Mouse (Mus musculus): ENCODE results near the gene Gli2. TPM values are rescaled to one million over a fixed set of nuclear protein-coding genes. Genes with fewer than 3 reads are reported as not detected.
A peak's percentile ranks its signal among the peaks of the same experiment; 100 is the strongest.

The Gli2 gene
- polyA plus RNA-seq, 1 experiment from 2014 or later: 5.6 TPM

DNA sequence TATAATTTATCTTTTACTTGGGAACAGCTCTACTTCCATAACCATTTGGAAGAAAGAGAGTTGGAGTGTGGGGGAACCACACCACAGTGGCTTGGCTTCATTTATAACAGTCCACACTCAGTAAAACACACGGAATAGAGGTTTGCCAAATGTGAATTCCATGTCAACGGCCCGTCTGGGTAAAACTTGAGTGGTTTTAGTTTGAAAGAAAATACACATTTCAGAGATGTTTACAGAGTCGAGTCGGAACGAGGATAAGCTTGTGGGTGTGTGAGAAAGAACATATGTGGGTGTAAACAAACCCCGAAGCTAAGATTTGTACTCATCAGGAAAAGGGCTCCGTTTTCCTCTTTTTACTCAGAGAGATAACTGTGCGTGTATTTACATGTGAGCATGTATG, 145.8 kb downstream of the Gli2 start:
- Histone ChIP-seq H3K4me1 (peaks cover 56% of the 10 kb centered on the region), H3K27me3 (0 out of 2 replicates have a peak, but pooled peaks cover 5% of the 10 kb centered on the region), H3K36me3 (ENCODE audit: poor library complexity, severe bottlenecking) (no peaks in the 10 kb centered on the region), H3K9ac (no peak overlapping the region), H3K4me2 (no peak overlapping the region), H3K9me3 (replicated peaks) (no peaks in the 10 kb centered on the region), H3K4me3 (no peak overlapping the region), H3K27ac (no peak overlapping the region)
- WGBS: 88% methylated on average over 9 of the region's 9 CpGs
- no peak for ATAC-seq

DNA sequence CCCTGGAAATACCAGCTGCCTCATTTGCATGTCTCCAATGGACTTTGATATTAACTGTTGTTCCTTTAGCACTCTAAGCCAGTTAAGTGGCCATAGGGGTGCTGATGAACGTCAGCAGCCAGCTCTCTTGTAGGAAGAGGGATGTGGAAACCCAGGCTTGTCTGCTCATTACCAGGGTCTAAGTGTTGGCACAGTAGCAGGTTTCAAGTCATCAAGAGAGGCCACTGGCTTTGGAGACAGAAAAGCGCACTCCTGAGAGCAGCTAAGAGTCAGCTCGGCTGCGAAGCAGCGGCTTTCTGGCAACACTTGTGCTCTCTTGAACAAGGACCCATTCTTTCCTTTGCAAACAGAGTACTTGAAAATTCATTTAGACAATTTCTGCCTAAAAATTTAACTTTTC, 148.1 kb downstream of the Gli2 start:
- 50% methylated on average over 5 of the region's 5 CpGs for WGBS
- no peak overlapping the region for H3K9ac ChIP-seq
- peak; percentile 11; the same call in 1 of the 2 replicates for ATAC-seq
- no peaks in the 10 kb centered on the region for H3K9me3 ChIP-seq (replicated peaks)
- no peak overlapping the region for H3K4me2 ChIP-seq
- no peaks in the 10 kb centered on the region for H3K36me3 ChIP-seq (ENCODE audit: poor library complexity, severe bottlenecking)
- no peak overlapping the region for H3K4me3 ChIP-seq
- 0 out of 2 replicates have a peak, but pooled peaks cover 5% of the 10 kb centered on the region for H3K27me3 ChIP-seq
- H3K27ac ChIP-seq: peak overlapping the region; percentile 28; the same call in 1 of the 2 replicates
- peaks cover 49% of the 10 kb centered on the region for H3K4me1 ChIP-seq

DNA sequence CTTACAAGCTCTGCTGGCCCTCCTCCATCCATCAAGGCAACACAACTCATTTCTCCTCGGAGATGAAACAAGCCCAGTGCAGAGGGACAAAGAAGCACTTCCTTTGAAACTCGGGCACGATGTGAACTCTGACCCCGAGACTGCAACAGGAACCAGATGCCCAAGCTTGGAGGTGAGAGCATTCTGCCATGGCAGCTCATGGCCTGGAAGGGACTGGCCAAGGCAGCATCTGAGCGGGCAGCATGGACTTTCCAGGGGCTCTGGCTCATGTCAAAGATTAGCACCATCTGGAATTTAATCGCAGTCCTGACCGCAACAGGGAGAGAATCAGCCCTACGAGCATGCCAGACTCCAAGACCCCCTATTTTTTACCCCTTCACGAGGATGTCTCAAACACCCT, 148.5 kb downstream of the Gli2 start:
- peak overlapping the region; percentile 28; the same call in 1 of the 2 replicates for H3K27ac ChIP-seq

DNA sequence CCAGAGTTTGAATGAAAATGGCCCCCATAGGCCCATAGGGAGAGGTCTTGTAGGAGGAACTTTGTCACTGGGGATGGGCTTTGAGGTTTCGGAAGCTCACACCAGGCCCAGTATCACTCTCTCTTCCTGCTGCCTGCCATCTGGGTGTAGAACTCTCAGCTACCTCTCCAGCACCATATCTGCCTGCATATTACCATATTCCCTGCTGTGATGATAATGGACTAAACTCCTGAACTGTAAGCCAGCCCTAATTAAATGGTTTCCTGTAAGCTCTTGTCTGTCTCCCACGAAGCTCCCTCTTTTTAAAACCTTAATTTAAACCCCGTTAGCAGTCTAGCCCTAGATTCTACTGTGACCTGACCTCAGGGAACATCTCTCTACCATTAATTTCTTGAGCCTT, 149.0 kb downstream of the Gli2 start:
- H3K9ac ChIP-seq: no peak overlapping the region
- ATAC-seq: no peak; the same call in 1 of the 2 replicates
- no peaks in the 10 kb centered on the region for H3K9me3 ChIP-seq (replicated peaks)
- H3K4me3 ChIP-seq: no peak overlapping the region
- H3K4me1 ChIP-seq: peaks cover 40% of the 10 kb centered on the region
- no peak overlapping the region for H3K4me2 ChIP-seq
- 38% methylated on average over 3 of the region's 3 CpGs for WGBS
- H3K27me3 ChIP-seq: 0 out of 2 replicates have a peak, but pooled peaks cover 5% of the 10 kb centered on the region
- no peaks in the 10 kb centered on the region for H3K36me3 ChIP-seq (ENCODE audit: poor library complexity, severe bottlenecking)
- H3K27ac ChIP-seq: no peak overlapping the region

More for the DNA sequence above, 148.5 kb downstream of the Gli2 start:
- 44% methylated on average over 9 of the region's 9 CpGs for WGBS
- H3K4me2 ChIP-seq: no peak overlapping the region
- H3K4me1 ChIP-seq: peaks cover 45% of the 10 kb centered on the region
- 0 out of 2 replicates have a peak, but pooled peaks cover 5% of the 10 kb centered on the region for H3K27me3 ChIP-seq
- peak; percentile 11; the same call in 1 of the 2 replicates for ATAC-seq
- no peak overlapping the region for H3K9ac ChIP-seq
- H3K36me3 ChIP-seq (ENCODE audit: poor library complexity, severe bottlenecking): no peaks in the 10 kb centered on the region
- no peak overlapping the region for H3K4me3 ChIP-seq
- H3K9me3 ChIP-seq (replicated peaks): no peaks in the 10 kb centered on the region

DNA sequence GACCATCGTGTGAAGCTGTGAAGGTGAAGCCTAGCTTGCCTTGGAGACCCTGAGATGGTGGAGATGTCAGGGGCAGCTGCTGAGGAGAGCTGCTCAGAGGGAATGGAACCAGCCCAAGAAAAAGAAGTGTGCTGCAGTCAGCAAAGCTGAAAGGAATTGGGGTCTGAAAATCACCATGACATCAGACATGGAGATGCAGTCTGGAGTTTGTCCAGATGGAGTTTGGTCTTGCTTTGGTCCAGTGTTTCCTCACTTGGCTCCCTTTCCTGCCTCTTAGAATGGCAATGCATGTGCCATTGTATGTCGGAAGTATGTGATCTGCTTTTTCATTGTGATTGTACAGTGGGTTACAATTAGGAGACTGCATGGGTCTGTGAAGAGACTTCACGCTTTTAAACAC, 149.7 kb downstream of the Gli2 start:
- Histone ChIP-seq H3K36me3 (ENCODE audit: poor library complexity, severe bottlenecking) (no peaks in the 10 kb centered on the region), H3K27me3 (no peaks in the 10 kb centered on the region), H3K4me2 (no peak overlapping the region), H3K9ac (no peak overlapping the region), H3K9me3 (replicated peaks) (no peaks in the 10 kb centered on the region), H3K4me3 (no peak overlapping the region), H3K4me1 (peaks cover 35% of the 10 kb centered on the region), H3K27ac (no peak overlapping the region)
- 89% methylated on average over 3 of the region's 3 CpGs for WGBS
- no peak for ATAC-seq

DNA sequence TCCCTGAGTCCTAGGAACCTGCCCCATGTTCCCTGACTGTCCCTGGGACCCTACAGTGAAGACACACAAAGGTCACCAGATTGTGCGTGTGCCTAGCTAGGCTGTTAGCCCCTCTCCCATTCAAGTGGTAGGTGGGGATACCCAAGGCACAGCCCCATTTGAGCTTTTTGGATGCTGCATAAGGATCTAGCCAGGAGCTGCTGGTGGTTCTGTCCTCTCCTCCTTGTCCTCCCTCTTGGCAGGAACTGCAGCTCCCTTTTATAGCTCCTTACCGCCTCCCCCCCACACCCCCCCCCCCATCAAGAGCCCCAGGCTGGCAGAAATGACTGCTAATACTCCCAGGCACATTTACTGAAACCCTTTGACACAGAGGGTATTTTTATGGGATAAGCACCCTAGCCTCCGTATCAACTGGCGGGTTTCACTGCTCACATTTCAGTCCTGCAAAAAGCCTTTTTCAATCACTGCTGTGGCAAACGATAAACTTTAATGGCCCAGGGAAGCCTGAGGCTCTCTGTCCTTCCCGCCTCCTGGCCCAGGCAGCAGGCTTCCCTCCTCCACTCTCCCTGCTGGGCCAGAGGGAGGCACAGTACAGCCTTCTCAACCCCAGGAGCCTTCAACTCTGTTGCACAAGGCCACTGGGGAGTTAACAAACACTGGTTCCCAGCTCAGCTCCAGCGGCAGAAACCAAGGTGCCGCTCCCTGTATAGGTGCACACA, 151.4 kb downstream of the Gli2 start:
- ATAC-seq: peak; percentile 42; the same call in 1 of the 2 replicates
- 29% methylated on average over 8 of the region's 8 CpGs for WGBS
- Histone ChIP-seq H3K9me3 (replicated peaks) (no peaks in the 10 kb centered on the region), H3K4me3 (no peak overlapping the region), H3K9ac (0 out of 2 replicates have a peak overlapping the region, but pooled peaks have one; percentile 16), H3K4me2 (no peak overlapping the region), H3K36me3 (ENCODE audit: poor library complexity, severe bottlenecking) (no peaks in the 10 kb centered on the region), H3K4me1 (peaks cover 35% of the 10 kb centered on the region), H3K27me3 (no peaks in the 10 kb centered on the region), H3K27ac (no peak overlapping the region)

DNA sequence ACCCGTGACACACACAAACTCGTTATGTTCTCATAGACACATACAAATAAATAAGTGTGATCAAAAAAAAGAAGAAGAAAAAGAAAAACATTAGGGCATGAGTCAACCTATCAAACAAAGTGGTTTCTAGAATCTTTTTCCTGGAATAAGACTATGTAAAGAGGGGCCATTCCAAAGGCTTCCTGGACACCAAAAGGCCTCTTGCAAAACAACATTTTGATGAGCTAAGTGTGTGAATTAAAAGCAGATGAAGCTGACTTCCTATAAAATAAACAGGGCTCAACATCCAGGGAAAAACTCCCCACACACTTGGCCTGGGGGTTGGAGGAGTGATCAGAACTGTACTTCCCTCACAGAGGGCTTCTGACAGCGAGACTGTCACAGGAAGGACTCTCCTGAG, 155.1 kb downstream of the Gli2 start:
- H3K36me3 ChIP-seq (ENCODE audit: poor library complexity, severe bottlenecking): no peaks in the 10 kb centered on the region
- H3K27me3 ChIP-seq: no peaks in the 10 kb centered on the region
- peaks cover 18% of the 10 kb centered on the region for H3K4me1 ChIP-seq
- ATAC-seq: no peak
- no peaks in the 10 kb centered on the region for H3K9me3 ChIP-seq (replicated peaks)
- H3K27ac ChIP-seq: no peak overlapping the region
- 89% methylated on average over 3 of the region's 3 CpGs for WGBS
- H3K4me2 ChIP-seq: no peak overlapping the region
- no peak overlapping the region for H3K9ac ChIP-seq
- no peak overlapping the region for H3K4me3 ChIP-seq

DNA sequence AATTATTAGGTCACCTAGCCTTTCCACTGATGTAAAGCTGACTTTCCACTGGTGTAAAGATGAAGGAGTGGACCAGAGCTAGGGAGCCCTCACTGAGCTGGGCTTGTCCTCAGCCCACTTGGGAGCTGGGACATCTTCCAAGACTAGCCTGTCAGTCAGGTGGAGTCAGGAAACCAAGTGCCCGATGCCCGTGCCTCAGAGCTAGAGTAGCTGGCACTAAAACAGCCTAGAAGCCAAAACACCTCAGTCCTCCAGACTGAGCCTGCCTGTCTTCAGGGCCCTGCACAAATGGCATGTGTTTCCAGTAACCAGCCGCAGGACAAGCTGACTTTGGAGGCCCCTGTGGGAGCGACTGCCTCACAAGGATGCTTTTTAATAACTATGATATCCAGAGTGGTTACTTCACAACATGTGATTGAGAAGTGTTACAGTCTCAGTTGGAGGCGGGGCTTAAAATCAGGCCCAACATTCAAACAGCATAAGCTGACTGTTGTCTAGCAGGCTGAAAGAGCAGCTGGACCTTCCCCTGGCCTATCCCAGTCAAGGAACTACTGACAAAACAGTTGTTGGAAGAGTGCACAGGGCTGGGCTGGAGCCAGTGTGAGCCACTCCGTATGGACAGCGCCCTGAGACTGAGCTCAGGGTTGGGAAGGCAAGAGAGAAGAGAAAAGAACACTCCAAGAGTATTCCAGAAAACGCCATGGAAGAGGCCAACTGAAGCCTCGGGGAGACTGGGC, 158.2 kb downstream of the Gli2 start:
- Histone ChIP-seq H3K4me1 (peaks cover 20% of the 10 kb centered on the region), H3K27ac (no peak overlapping the region), H3K4me2 (no peak overlapping the region), H3K9ac (no peak overlapping the region), H3K4me3 (no peak overlapping the region), H3K36me3 (ENCODE audit: poor library complexity, severe bottlenecking) (no peaks in the 10 kb centered on the region), H3K9me3 (replicated peaks) (no peaks in the 10 kb centered on the region), H3K27me3 (peaks cover 4% of the 10 kb centered on the region; the same call in 1 of the 2 replicates)
- 82% methylated on average over 9 of the region's 9 CpGs for WGBS
- no peak for ATAC-seq

DNA sequence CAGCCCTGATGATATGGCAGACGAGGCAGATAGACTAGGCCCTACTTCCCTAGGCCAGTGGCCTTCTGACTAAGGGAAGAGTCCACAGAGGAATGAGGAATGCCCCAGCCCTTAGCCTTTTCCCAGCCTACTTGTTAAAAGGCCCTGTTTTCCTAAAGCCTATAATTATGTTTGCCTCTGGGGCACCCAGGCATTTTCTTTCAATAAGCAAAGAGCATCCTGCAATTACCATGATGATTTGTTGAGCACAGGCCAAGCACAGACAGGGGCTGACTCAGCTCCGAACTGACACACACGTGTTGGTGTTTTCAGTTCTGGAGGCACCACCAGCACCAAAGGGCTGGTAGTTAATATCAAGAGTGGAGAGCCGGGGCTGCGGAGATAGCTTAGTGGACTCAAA, 162.0 kb downstream of the Gli2 start:
- no peak overlapping the region for H3K27ac ChIP-seq
- WGBS: 43% methylated on average over 5 of the region's 5 CpGs
- peaks cover 27% of the 10 kb centered on the region for H3K4me1 ChIP-seq
- H3K9me3 ChIP-seq (replicated peaks): no peaks in the 10 kb centered on the region
- H3K9ac ChIP-seq: no peak overlapping the region
- H3K4me2 ChIP-seq: no peak overlapping the region
- H3K4me3 ChIP-seq: no peak overlapping the region
- no peak for ATAC-seq
- peaks cover 4% of the 10 kb centered on the region; the same call in 1 of the 2 replicates for H3K27me3 ChIP-seq
- H3K36me3 ChIP-seq (ENCODE audit: poor library complexity, severe bottlenecking): peaks cover 7% of the 10 kb centered on the region; the same call in 1 of the 2 replicates

DNA sequence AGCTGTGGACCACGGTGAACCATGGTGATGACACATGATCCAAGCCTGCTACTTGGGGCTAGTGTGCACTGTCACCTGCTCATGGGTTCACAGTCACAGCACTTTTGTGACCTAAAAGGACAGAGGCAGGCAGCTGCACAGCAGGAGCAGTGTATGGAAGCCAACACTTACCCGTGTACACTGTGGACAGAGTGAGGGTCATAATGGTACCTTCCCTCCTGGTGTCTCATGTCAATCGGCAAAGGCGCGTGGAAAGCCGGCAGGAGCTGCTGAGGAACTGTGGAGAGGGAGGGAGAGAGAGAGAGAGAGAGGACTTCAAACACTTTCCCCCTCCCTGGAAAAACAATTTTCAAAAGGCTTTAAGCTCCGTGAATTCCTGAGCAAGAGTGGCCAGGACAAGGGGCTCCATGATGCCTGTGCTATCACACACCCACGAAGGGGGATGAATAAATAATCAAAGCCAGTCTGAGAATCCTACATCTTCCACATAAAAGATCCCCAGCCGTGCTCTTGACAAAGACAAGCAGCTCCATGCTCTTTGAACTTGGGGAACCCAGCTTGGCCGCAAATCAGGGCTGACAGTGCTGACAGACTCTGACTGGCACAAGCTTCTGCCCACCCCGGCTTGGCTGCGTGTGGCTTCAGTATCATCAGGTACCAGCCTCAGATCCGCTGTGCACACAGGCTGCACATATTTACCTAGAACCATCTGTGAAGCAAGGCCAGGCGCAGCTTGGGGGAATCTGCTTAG, 163.1 kb downstream of the Gli2 start:
- Histone ChIP-seq H3K27ac (no peak overlapping the region), H3K27me3 (peaks cover 4% of the 10 kb centered on the region; the same call in 1 of the 2 replicates), H3K4me3 (no peak overlapping the region), H3K9ac (no peak overlapping the region), H3K9me3 (replicated peaks) (no peaks in the 10 kb centered on the region), H3K4me1 (peaks cover 27% of the 10 kb centered on the region), H3K4me2 (no peak overlapping the region), H3K36me3 (ENCODE audit: poor library complexity, severe bottlenecking) (peaks cover 15% of the 10 kb centered on the region)
- ATAC-seq: peak; percentile 52
- WGBS: 35% methylated on average over 14 of the region's 14 CpGs

DNA sequence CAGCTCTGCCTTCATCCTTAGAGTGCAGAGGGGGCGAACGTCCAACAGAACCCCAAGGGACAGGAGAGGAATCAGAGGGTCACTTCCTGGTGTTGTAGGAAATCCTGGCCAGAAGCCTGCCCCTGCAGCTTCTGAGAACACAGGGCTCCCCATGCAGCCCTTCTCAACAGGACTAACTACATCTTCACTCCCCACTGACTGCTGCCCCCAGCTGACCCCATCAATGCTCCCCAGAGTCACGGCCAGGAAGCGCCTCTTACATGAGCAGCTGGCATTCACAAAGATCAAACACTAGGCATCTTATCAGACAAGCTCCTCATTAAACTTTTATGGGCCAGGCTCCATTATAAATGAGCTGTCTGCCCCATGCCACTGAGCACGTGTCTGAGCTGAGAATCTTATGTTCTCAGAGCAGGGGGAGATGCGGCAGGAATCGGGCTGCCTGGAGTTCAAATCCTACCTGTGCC, 172.6 kb downstream of the Gli2 start:
- H3K36me3 ChIP-seq (ENCODE audit: poor library complexity, severe bottlenecking): peaks cover 24% of the 10 kb centered on the region
- no peak for ATAC-seq
- no peaks in the 10 kb centered on the region for H3K4me1 ChIP-seq
- no peak overlapping the region for H3K9ac ChIP-seq
- no peak overlapping the region for H3K27ac ChIP-seq
- H3K4me3 ChIP-seq: no peak overlapping the region
- H3K27me3 ChIP-seq: no peaks in the 10 kb centered on the region
- no peak overlapping the region for H3K4me2 ChIP-seq
- no peaks in the 10 kb centered on the region for H3K9me3 ChIP-seq (replicated peaks)
- 74% methylated on average over 7 of the region's 7 CpGs for WGBS
